Mouse (Mus musculus) neural tube, embryonic 12.5 days (tissue): ENCODE measurements around the gene Sema7a. TPM values are rescaled to one million over a fixed set of nuclear protein-coding genes. Genes with fewer than 3 reads are reported as not detected.

Source experiments
- ATAC-seq: fragments of 200-750 bp; cut with Nextera tagmentation; 2 replicates; pipeline ENCODE4 v1.8.0; 2017; ENCODE audit warnings: low read depth, mild to moderate bottlenecking, moderate TSS enrichment, moderate library complexity; ENCODE audit not compliant: low FRiP score
- H3K27ac ChIP-seq: fragments of 300-500 bp; sonication (generic); 2 replicates; pipeline ENCODE4 v1.5.1; 2016
- H3K27me3 ChIP-seq: fragments of 300-500 bp; sonication (generic); replicated peaks from 2 replicates; pipeline ENCODE4 v1.6.1; 2016; ENCODE audit warnings: mild to moderate bottlenecking
- H3K36me3 ChIP-seq: fragments of 300-500 bp; sonication (generic); 2 replicates; pipeline ENCODE4 v1.6.1; 2016; ENCODE audit warnings: mild to moderate bottlenecking
- H3K4me1 ChIP-seq: fragments of 300-500 bp; sonication (generic); 2 replicates; pipeline ENCODE4 v1.6.1; 2016
- H3K4me2 ChIP-seq: fragments of 300-500 bp; sonication (generic); replicated peaks from 2 replicates; pipeline ENCODE4 v1.6.1; 2016; ENCODE audit warnings: mild to moderate bottlenecking
- H3K4me3 ChIP-seq: fragments of 300-500 bp; sonication (generic); 2 replicates; pipeline ENCODE4 v1.5.1; 2016
- H3K9ac ChIP-seq: fragments of 300-500 bp; sonication (generic); 2 replicates; pipeline ENCODE4 v1.6.1; 2016; ENCODE audit warnings: mild to moderate bottlenecking
- H3K9me3 ChIP-seq: fragments of 300-500 bp; sonication (generic); 2 replicates; pipeline ENCODE4 v1.6.1; 2016; ENCODE audit warnings: mild to moderate bottlenecking
- WGBS: fragments of 180-500 bp; shearing (Covaris S2); methylation state at CpG from one replicate; pipeline ENCODE4 v1.1.7; 2016; 5-methylcytosine and 5-hydroxymethylcytosine counted together
- polyA plus RNA-seq: library from polyadenylated mRNA; unstranded; fragments of >200 nt; fragmentation: Nextera tagmentation; extraction: Ambion mirVana; gene quantifications from 2 replicates; pipeline ENCODE4 v1.2.1, GENCODE M21; 2016

Gene Sema7a
- polyA plus RNA-seq, 1 experiment from 2014 or later, result 0.85 TPM

- Histone ChIP-seq H3K4me1 (peaks cover 3% of the 10 kb centered on the region; the same call in 1 of the 2 replicates), H3K27me3 (peaks cover 20% of the 10 kb centered on the region; the same call in 1 of the 2 replicates), H3K4me2 (peak overlapping the region; percentile 52), H3K9me3 (no peaks in the 10 kb centered on the region), H3K36me3 (no peaks in the 10 kb centered on the region), H3K9ac (no peak overlapping the region), H3K4me3 (peak overlapping the region; percentile 5; the same call in 1 of the 2 replicates), H3K27ac (no peak overlapping the region)
- 18% methylated on average over 13 of the region's 13 CpGs for WGBS
- ATAC-seq, result peak; percentile 9; the same call in 1 of the 2 replicates
These were observed 57.7 kb downstream of the Sema7a start for GRCm38 (mm10) chr9:57997511-57998031.

GRCm38 (mm10) chr9:57998032-57998659 is 58.2 kb downstream of the Sema7a start:
- Histone ChIP-seq H3K4me2 (peak overlapping the region; percentile 52), H3K27me3 (peaks cover 20% of the 10 kb centered on the region; the same call in 1 of the 2 replicates), H3K4me3 (peak overlapping the region; percentile 5; the same call in 1 of the 2 replicates), H3K4me1 (peaks cover 3% of the 10 kb centered on the region; the same call in 1 of the 2 replicates), H3K36me3 (no peaks in the 10 kb centered on the region), H3K9me3 (no peaks in the 10 kb centered on the region), H3K9ac (no peak overlapping the region), H3K27ac (no peak overlapping the region)
- WGBS, result under 1% methylated on average over 20 of the region's 20 CpGs
- ATAC-seq, result peak; percentile 86

- WGBS, result 54% methylated on average over 2 of the region's 2 CpGs
These were observed 58.8 kb downstream of the Sema7a start for GRCm38 (mm10) chr9:57998685-57999084.

GRCm38 (mm10) chr9:57999676-58000075 is 59.8 kb downstream of the Sema7a start:
- H3K4me1 ChIP-seq, result peaks cover 3% of the 10 kb centered on the region; the same call in 1 of the 2 replicates
- WGBS, result 53% methylated on average over 2 of the region's 2 CpGs
- H3K27ac ChIP-seq, result no peak overlapping the region
- H3K27me3 ChIP-seq, result peaks cover 20% of the 10 kb centered on the region; the same call in 1 of the 2 replicates
- no peak overlapping the region for H3K4me3 ChIP-seq
- H3K9me3 ChIP-seq, result no peaks in the 10 kb centered on the region
- no peak for ATAC-seq
- H3K9ac ChIP-seq, result no peak overlapping the region
- no peak overlapping the region for H3K4me2 ChIP-seq
- no peaks in the 10 kb centered on the region for H3K36me3 ChIP-seq

More at GRCm38 (mm10) chr9:57998685-57999084, 58.8 kb downstream of the Sema7a start:
- H3K4me3 ChIP-seq, result no peak overlapping the region
- no peaks in the 10 kb centered on the region for H3K36me3 ChIP-seq
- no peak overlapping the region for H3K4me2 ChIP-seq
- H3K27ac ChIP-seq, result no peak overlapping the region
- H3K4me1 ChIP-seq, result peaks cover 3% of the 10 kb centered on the region; the same call in 1 of the 2 replicates
- H3K9ac ChIP-seq, result no peak overlapping the region
- H3K9me3 ChIP-seq, result no peaks in the 10 kb centered on the region
- ATAC-seq, result no peak
- H3K27me3 ChIP-seq, result peaks cover 20% of the 10 kb centered on the region; the same call in 1 of the 2 replicates

GRCm38 (mm10) chr9:58003272-58003671 is 63.4 kb downstream of the Sema7a start:
- no peak overlapping the region for H3K4me3 ChIP-seq
- ATAC-seq, result no peak
- H3K27me3 ChIP-seq, result 0 out of 2 replicates have a peak, but pooled peaks cover 2% of the 10 kb centered on the region
- 33% methylated on average over 2 of the region's 2 CpGs for WGBS
- no peak overlapping the region for H3K4me2 ChIP-seq
- no peak overlapping the region for H3K27ac ChIP-seq
- no peaks in the 10 kb centered on the region for H3K36me3 ChIP-seq
- no peak overlapping the region for H3K9ac ChIP-seq
- H3K4me1 ChIP-seq, result peaks cover 2% of the 10 kb centered on the region; the same call in 1 of the 2 replicates
- no peaks in the 10 kb centered on the region for H3K9me3 ChIP-seq

GRCm38 (mm10) chr9:58005753-58006461 is 66.0 kb downstream of the Sema7a start, which contains the start of gene Cyp11a1:
Cyp11a1 (plus strand) TSS chr9:58006411.
- Histone ChIP-seq H3K9ac (no peak within 1 kb of the TSS), H3K36me3 (no peaks in the 10 kb centered on the region), H3K27ac (no peak within 1 kb of the TSS), H3K4me1 (peaks cover 8% of the 10 kb centered on the region), H3K27me3 (no peaks in the 10 kb centered on the region), H3K9me3 (no peaks in the 10 kb centered on the region), H3K4me3 (no peak within 1 kb of the TSS), H3K4me2 (no peak within 1 kb of the TSS)
- ATAC-seq, result no peak
- WGBS, result 86% methylated on average over 16 of the region's 16 CpGs

- Histone ChIP-seq H3K27me3 (no peaks in the 10 kb centered on the region), H3K4me3 (no peak overlapping the region), H3K4me2 (peak overlapping the region; percentile 50), H3K9ac (peak overlapping the region; percentile 36; the same call in 1 of the 2 replicates), H3K4me1 (peaks cover 8% of the 10 kb centered on the region), H3K9me3 (no peaks in the 10 kb centered on the region), H3K27ac (peak overlapping the region; percentile 60; the same call in 1 of the 2 replicates), H3K36me3 (no peaks in the 10 kb centered on the region)
- WGBS, result 61% methylated on average over 12 of the region's 12 CpGs
- peak; percentile 76 for ATAC-seq
These were observed 68.6 kb downstream of the Sema7a start for GRCm38 (mm10) chr9:58008336-58009014.

- peak overlapping the region; percentile 50 for H3K4me2 ChIP-seq
- no peaks in the 10 kb centered on the region for H3K27me3 ChIP-seq
- H3K27ac ChIP-seq, result peak overlapping the region; percentile 60; the same call in 1 of the 2 replicates
- H3K9me3 ChIP-seq, result no peaks in the 10 kb centered on the region
- peak; percentile 94 for ATAC-seq
- H3K4me1 ChIP-seq, result peaks cover 8% of the 10 kb centered on the region
- no peak overlapping the region for H3K4me3 ChIP-seq
- H3K9ac ChIP-seq, result peak overlapping the region; percentile 36; the same call in 1 of the 2 replicates
- H3K36me3 ChIP-seq, result no peaks in the 10 kb centered on the region
- 5% methylated on average over 6 of the region's 6 CpGs for WGBS
These were observed 69.1 kb downstream of the Sema7a start for GRCm38 (mm10) chr9:58009015-58009362.

- Histone ChIP-seq H3K4me2 (no peak overlapping the region), H3K27ac (peak overlapping the region; percentile 26; the same call in 1 of the 2 replicates), H3K9ac (no peak overlapping the region), H3K4me3 (no peak overlapping the region), H3K36me3 (no peaks in the 10 kb centered on the region), H3K27me3 (no peaks in the 10 kb centered on the region), H3K9me3 (no peaks in the 10 kb centered on the region), H3K4me1 (peaks cover 8% of the 10 kb centered on the region)
- 51% methylated on average over 3 of the region's 3 CpGs for WGBS
- no peak for ATAC-seq
These were observed 69.7 kb downstream of the Sema7a start for GRCm38 (mm10) chr9:58009588-58009987.

GRCm38 (mm10) chr9:58011027-58011426 is 71.1 kb downstream of the Sema7a start:
- H3K27ac ChIP-seq, result no peak overlapping the region
- no peak overlapping the region for H3K9ac ChIP-seq
- 35% methylated on average over 7 of the region's 7 CpGs for WGBS
- no peaks in the 10 kb centered on the region for H3K36me3 ChIP-seq
- no peak overlapping the region for H3K4me3 ChIP-seq
- peaks cover 8% of the 10 kb centered on the region for H3K4me1 ChIP-seq
- no peak overlapping the region for H3K4me2 ChIP-seq
- no peaks in the 10 kb centered on the region for H3K9me3 ChIP-seq
- no peaks in the 10 kb centered on the region for H3K27me3 ChIP-seq
- ATAC-seq, result no peak

GRCm38 (mm10) chr9:58011552-58011951 is 71.6 kb downstream of the Sema7a start:
- H3K9me3 ChIP-seq, result no peaks in the 10 kb centered on the region
- 90% methylated on average over 8 of the region's 8 CpGs for WGBS
- no peak for ATAC-seq
- no peak overlapping the region for H3K4me3 ChIP-seq
- no peak overlapping the region for H3K27ac ChIP-seq
- H3K4me2 ChIP-seq, result no peak overlapping the region
- H3K27me3 ChIP-seq, result no peaks in the 10 kb centered on the region
- no peaks in the 10 kb centered on the region for H3K36me3 ChIP-seq
- H3K4me1 ChIP-seq, result peaks cover 8% of the 10 kb centered on the region
- H3K9ac ChIP-seq, result no peak overlapping the region
